ENCODE assay signal across 8 mouse cellular contexts in the genomic region with DNA sequence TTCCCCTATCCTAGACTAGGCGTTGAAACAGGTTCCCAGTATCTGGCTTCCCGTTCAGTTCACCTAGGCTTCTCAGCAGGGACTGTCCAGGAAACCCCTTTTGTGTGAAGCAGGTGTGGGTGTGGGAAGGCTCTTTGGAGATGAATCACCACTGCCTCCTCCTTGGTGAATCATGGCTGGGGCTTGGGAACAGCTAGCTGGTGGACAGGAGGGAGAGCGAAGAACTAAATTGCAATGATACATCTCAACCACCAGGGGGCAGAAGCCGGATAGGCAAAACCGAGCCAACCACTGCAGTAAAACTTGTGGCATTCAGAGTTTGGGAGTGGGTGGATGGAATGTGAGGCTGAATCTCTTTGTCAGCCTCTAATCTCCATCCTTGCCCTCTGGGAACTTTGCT. TPM values are rescaled to one million over a fixed set of nuclear protein-coding genes. Genes with fewer than 3 reads are reported as not detected.
DNase-seq lines count a peak whose midpoint lies in the region; ATAC-seq and TF ChIP-seq lines count a peak whose summit lies in the region.

No protein-coding gene starts in this region.

- H3K9me3 ChIP-seq in lung, postnatal 0 days (ENCODE audit: low read length) = no peaks in the 10 kb centered on the region

- peaks cover 3% of the 10 kb centered on the region; the same call in 1 of the 2 replicates for H3K4me1 ChIP-seq in lung, postnatal 0 days (ENCODE audit: insufficient read depth, low read depth, low read length)

- no peak overlapping the region for H3K4me2 ChIP-seq in lung, postnatal 0 days (replicated peaks; ENCODE audit: low read depth, low read length)

- H3K9ac ChIP-seq in lung, postnatal 0 days (replicated peaks; ENCODE audit: low read depth) = no peak overlapping the region

- H3K4me3 ChIP-seq in lung, postnatal 0 days (ENCODE audit: low read depth, low read length) = no peak overlapping the region

- H3K27ac ChIP-seq in lung, postnatal 0 days (ENCODE audit: low read length) = no peak overlapping the region; the same call in 1 of the 2 replicates

- 24% methylated on average over 5 of the region's 5 CpGs for WGBS in lung, postnatal 0 days

- intact Hi-C loops in heart, postnatal 36 days (cut with DNase I) = loop anchor here (1.0 to 2.0 kb wide), 3 partner anchors 30 to 67 kb away; no protein-coding TSS in a partner anchor

- peak; percentile 92 for TF ChIP-seq CTCF in lung, postnatal 0 days (IDR thresholded peaks at IDR 0.05)

- no peaks in the 10 kb centered on the region for H3K36me3 ChIP-seq in lung, postnatal 0 days (ENCODE audit: insufficient read depth, low read length)

- peak; percentile 73 for TF ChIP-seq EP300 in lung, postnatal 0 days (IDR thresholded peaks at IDR 0.05)

- no peaks in the 10 kb centered on the region for H3K27me3 ChIP-seq in lung, postnatal 0 days (replicated peaks; ENCODE audit: insufficient read depth, low read length)

- DNase-seq in CD8-positive naive resting alpha-beta T cell, adult 2 months (ENCODE audit: low read depth in 2 of 2, low spot score in 2 of 2) = peak; percentile 56 to 64
- peak; percentile 75 for DNase-seq in adrenal gland, postnatal 10 days
- DNase-seq in heart, postnatal 36 days = peak; percentile 60 to 75
- peak; percentile 57 to 61 for DNase-seq in layer of hippocampus, adult 8-10 months (ENCODE audit: low spot score in 2 of 2)
- peak; percentile 94 for DNase-seq in lung, postnatal 0 days (ENCODE audit: low spot score)
- DNase-seq in retina, adult 2 months (ENCODE audit: low read depth, low spot score) = peak; percentile 36
- peak; percentile 66 for DNase-seq in thymus, postnatal 14 days

- ATAC-seq in erythroblast, adult 5-6 weeks (replicated peaks; ENCODE audit: low FRiP score, poor library complexity, severe bottlenecking) = peak; percentile 73
- ATAC-seq in lung, postnatal 0 days = peak; percentile 45

RNA-seq across cellular contexts. Expression of a gene that starts 4.5 kb away (rescaled TPM):
- total RNA-seq in adrenal gland, postnatal 10 days (2021) = not detected
- not detected in 2 replicates for total RNA-seq in erythroblast, adult 5-6 weeks (2015; ENCODE audit: low replicate concordance)
- not detected in 2 replicates for total RNA-seq in erythroblast, adult 5-6 weeks (2017; ENCODE audit: low replicate concordance)
- not detected for total RNA-seq in heart, postnatal 36 days (2021)
- total RNA-seq in layer of hippocampus, adult 8-10 months (2022) = not detected
- 0.66 TPM in 1 of 2 replicates, not detected in the other for polyA plus RNA-seq in lung, postnatal 0 days (2015; fragmentation: Nextera tagmentation; extraction: Ambion mirVana)

RNA-seq across cellular contexts. Expression of a gene that starts 16.1 kb away (rescaled TPM):
- total RNA-seq in adrenal gland, postnatal 10 days (2021) = not detected
- total RNA-seq in erythroblast, adult 5-6 weeks (2015; ENCODE audit: low replicate concordance) = not detected in 2 replicates
- total RNA-seq in erythroblast, adult 5-6 weeks (2017; ENCODE audit: low replicate concordance) = not detected in 2 replicates
- not detected for total RNA-seq in heart, postnatal 36 days (2021)
- total RNA-seq in layer of hippocampus, adult 8-10 months (2022) = not detected
- not detected in 2 replicates for polyA plus RNA-seq in lung, postnatal 0 days (2015; fragmentation: Nextera tagmentation; extraction: Ambion mirVana)

RNA-seq across cellular contexts. Expression of a gene that starts 18.0 kb away (rescaled TPM):
- 10 to 100 TPM; 16.9 to 18.5 TPM for total RNA-seq in adrenal gland, postnatal 10 days (2021)
- 64.0 and 136 TPM in 2 replicates for total RNA-seq in erythroblast, adult 5-6 weeks (2015; ENCODE audit: low replicate concordance)
- 89.5 and 104 TPM in 2 replicates for total RNA-seq in erythroblast, adult 5-6 weeks (2017; ENCODE audit: low replicate concordance)
- 10 to 100 TPM; 10.1 to 14.2 TPM for total RNA-seq in heart, postnatal 36 days (2021)
- 10 to 100 TPM in 1 of 4 experiments, 1 to 10 TPM in 3; 2.7 to 17.2 (median 5.7) TPM for total RNA-seq in layer of hippocampus, adult 8-10 months (2022)
- polyA plus RNA-seq in lung, postnatal 0 days (2015; fragmentation: Nextera tagmentation; extraction: Ambion mirVana) = 18.4 and 24.3 TPM in 2 replicates

RNA-seq across cellular contexts. Expression of a gene that starts 22.7 kb away (rescaled TPM):
- total RNA-seq in adrenal gland, postnatal 10 days (2021) = not detected
- not detected in 2 replicates for total RNA-seq in erythroblast, adult 5-6 weeks (2015; ENCODE audit: low replicate concordance)
- total RNA-seq in erythroblast, adult 5-6 weeks (2017; ENCODE audit: low replicate concordance) = not detected in 2 replicates
- total RNA-seq in heart, postnatal 36 days (2021) = not detected
- total RNA-seq in layer of hippocampus, adult 8-10 months (2022) = not detected
- not detected in 2 replicates for polyA plus RNA-seq in lung, postnatal 0 days (2015; fragmentation: Nextera tagmentation; extraction: Ambion mirVana)

RNA-seq across cellular contexts. Expression of a gene that starts 25.2 kb away (rescaled TPM):
- total RNA-seq in adrenal gland, postnatal 10 days (2021) = not detected
- 2.5 TPM in 1 of 2 replicates, not detected in the other for total RNA-seq in erythroblast, adult 5-6 weeks (2015; ENCODE audit: low replicate concordance)
- total RNA-seq in erythroblast, adult 5-6 weeks (2017; ENCODE audit: low replicate concordance) = not detected in 2 replicates
- not detected for total RNA-seq in heart, postnatal 36 days (2021)
- 1 to 10 TPM in 3 of 4 experiments, under 1 TPM in 1; 0.35 to 1.8 (median 1.2) TPM for total RNA-seq in layer of hippocampus, adult 8-10 months (2022)
- 1.1 and 2.1 TPM in 2 replicates for polyA plus RNA-seq in lung, postnatal 0 days (2015; fragmentation: Nextera tagmentation; extraction: Ambion mirVana)

Comparison
In these comparisons a context has a peak if more than half of its experiments do, and no peak if none do; other contexts are left out.
1. DNase-seq: peak in every context shown above with its lines; median percentile 94 in lung, postnatal 0 days; 75 in adrenal gland, postnatal 10 days; 68 in heart, postnatal 36 days; 66 in thymus, postnatal 14 days; 60 in CD8-positive naive resting alpha-beta T cell, adult 2 months; 59 in layer of hippocampus, adult 8-10 months; 36 in retina, adult 2 months.